Mouse (Mus musculus): Measurements from ENCODE around the gene Efr3b.

The Efr3b gene

DNA sequence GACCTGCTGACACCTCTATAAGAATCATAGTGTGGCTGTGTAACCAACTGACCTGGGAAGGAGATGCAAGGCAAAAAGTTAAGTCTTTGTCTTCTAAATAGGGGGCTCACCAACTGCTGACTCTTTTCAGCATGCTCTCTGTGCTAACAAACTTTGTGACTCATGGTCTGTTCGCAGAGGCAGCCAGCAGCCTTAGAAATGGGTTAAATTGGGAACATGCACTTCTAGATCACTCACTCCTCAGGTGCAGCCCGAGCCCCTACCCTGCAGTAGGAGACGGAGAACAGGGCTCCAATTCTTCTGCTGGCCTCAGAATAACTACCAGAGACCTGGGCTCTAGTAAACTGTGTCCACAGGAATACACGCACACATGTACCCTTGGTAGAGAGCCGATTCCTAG, 1.2 kb downstream of the Efr3b start:
- DNase-seq (ENCODE audit: low spot score): no peak

DNA sequence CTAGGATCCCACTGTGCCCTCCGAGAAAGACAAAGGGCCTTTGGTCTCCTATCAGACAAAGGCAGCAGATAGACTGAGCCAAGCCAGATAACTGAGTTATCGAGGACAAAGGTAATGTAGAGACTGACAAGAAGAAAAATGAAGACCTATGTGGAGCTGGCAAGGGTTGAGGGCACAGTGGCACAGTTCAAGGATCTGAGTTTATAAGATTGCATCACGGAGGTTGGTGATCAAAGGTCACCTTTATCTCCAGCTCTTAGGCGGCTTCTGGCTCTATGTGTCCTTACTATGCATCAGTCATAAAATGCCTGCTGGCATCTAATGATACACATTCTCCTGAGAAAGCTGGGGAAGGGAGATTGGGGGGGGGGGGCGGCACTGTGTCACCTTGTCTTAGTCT, 2.6 kb downstream of the Efr3b start:
- DNase-seq (ENCODE audit: low spot score): no peak

DNA sequence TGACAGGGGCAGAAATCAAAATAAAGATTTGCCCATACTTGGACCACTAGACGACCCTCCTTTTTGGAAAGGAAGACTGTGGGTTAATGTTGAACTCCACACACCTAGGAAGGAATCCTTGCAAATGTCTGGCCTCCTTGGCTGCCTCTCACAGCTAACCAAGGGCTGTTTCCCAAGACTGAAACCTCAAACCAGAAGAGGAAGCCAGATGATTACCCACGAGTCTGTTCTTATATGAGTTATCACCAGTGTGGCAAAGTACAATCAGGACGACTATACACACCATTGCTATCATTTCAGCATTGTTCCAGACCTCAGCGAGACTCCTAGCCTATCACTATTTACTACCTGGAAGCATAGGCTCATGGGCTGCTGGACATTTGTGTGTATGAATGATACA, 9.7 kb downstream of the Efr3b start:
- no peak for DNase-seq (ENCODE audit: low spot score)

DNA sequence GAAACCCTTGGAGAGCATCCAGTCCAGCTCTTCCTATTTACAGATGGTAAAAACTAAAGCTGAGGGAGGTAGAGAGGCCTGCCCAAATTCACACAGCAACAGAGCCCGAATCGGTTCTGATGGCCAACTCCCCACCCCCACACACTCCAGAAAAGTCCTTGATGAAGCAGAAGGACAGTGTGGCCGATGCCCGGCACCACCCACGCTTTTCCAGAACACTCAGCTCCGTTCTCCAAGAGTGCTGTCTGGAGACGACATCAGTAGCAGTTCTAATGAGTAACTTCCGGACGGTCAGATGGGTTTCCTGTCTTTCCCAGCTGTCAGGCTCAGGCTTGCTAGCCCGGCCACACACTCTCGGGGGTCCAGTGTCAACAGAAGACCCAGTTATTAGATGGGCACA, 10.2 kb downstream of the Efr3b start:
- no peak for DNase-seq (ENCODE audit: low spot score)

DNA sequence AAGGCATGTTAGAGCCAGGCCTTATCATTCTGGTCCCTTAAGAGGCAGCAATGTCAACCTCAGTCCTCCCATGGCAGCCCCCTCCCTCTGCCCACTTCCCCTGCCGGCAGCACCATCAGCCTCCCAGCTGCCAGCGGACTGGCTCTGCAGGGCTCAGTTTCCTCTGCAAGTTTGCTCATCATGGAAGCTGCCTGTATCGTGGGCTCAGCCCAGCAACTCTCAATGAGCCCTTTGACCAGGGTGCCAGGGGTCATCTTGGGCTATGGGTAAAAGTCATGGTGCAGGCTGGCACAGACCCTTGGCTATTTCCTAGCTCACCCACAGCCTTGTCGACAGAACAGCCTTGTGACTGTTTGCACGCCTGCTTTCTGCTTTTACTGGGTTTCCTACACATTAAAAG, 14.4 kb downstream of the Efr3b start:
- no peak for DNase-seq (ENCODE audit: low spot score)

DNA sequence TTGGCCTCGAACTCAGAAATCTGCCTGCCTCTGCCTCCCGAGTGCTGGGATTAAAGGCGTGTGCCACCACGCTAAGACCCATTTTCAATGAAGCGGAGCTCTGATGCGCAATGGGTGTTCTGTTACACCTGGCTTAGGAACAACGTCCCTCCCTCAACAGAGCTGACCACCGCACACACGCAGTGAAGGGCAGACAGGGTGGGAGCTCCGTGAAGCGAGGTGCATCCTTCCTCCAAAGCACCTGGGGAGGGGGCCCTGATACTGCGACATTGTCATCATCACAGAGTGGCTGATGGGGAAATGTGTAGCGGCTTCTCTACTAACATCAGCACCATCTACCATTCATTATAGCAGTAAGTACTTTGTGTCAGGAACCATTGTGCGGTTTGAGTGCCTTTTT, 15.2 kb downstream of the Efr3b start:
- no peak for DNase-seq (ENCODE audit: low spot score)

GRCm38 (mm10) chr12:4022845-4023244, 15.9 kb downstream of the Efr3b start:
- no peak for DNase-seq (ENCODE audit: low spot score)

- no peak for DNase-seq (ENCODE audit: low spot score)
Measured at GRCm38 (mm10) chr12:4020505-4020904, 18.2 kb downstream of the Efr3b start.

- DNase-seq (ENCODE audit: low spot score): no peak
Measured at GRCm38 (mm10) chr12:4016321-4016720, 22.4 kb downstream of the Efr3b start.

GRCm38 (mm10) chr12:4015741-4016140, 23.0 kb downstream of the Efr3b start:
- DNase-seq (ENCODE audit: low spot score): no peak

DNA sequence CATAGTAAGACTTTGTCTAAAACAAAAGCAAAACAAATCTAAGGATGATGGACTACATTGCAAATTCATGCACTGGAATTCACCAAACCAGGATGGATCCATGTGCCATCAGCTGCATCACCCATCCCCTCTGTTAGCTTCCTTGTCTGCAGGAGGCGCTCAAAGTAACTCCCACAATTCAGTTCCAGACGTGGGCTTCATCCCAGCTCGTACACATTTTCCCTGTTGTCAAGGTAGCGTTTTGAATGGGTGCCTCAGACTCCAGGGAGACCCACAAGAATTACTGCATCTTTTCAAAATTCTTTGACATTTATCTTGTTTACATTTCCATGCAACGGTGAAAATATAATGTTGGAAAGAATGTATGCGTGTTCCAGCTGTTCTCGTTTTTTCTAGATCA, 23.5 kb downstream of the Efr3b start:
- no peak for DNase-seq (ENCODE audit: low spot score)

GRCm38 (mm10) chr12:4011715-4012114, 27.0 kb downstream of the Efr3b start:
- DNase-seq (ENCODE audit: low spot score): no peak

DNA sequence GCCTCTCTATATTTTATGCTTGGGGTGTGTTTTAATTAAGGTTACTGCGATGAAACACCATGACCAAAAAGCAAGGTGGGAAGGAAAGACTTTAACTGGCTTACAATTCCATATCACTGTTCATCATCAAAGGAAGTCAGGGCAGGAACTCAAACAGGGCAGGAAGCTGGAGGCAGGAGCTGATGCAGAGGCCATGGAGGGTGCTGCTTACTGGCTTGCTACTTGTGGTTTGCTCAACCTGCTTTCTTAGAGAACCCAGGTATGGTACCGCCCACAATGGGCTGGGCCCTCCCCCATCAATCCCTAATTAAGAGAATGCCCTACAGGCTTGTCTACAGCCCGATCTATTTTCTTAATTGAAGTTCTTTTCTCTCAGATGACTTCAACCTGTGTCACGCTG, 27.4 kb downstream of the Efr3b start:
- no peak for DNase-seq (ENCODE audit: low spot score)

- peak; percentile 28 for DNase-seq (ENCODE audit: low spot score)
Measured at GRCm38 (mm10) chr12:4008731-4009130, 30.0 kb downstream of the Efr3b start.

DNA sequence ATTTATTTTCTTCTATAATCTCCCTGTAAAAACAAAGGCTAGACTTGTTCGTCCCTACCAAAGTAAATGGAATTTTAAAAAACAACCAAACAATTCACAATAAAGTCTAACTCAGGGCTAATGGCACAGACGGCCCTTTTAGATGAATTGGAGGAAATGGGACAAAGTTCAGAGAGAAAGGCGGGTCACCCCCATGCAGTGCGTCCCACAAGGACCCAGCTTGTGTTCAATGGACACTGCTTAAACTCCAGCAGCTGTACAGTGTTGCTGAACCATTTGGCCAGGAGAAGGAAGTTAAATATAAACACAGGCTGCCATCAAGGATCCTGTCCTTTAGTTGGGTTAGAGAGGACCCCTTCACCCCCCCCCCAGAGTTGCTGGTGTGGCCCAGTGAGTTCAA, 30.9 kb downstream of the Efr3b start:
- DNase-seq (ENCODE audit: low spot score): no peak

- DNase-seq (ENCODE audit: low spot score): no peak
Measured at GRCm38 (mm10) chr12:4007181-4007580, 31.5 kb downstream of the Efr3b start.

- no peak for DNase-seq (ENCODE audit: low spot score)
Measured at GRCm38 (mm10) chr12:4006079-4006478, 32.6 kb downstream of the Efr3b start.

GRCm38 (mm10) chr12:4004648-4005047, 34.1 kb downstream of the Efr3b start:
- peak; percentile 32 for DNase-seq (ENCODE audit: low spot score)

GRCm38 (mm10) chr12:4000406-4000805, 38.3 kb downstream of the Efr3b start:
- no peak for DNase-seq (ENCODE audit: low spot score)

DNA sequence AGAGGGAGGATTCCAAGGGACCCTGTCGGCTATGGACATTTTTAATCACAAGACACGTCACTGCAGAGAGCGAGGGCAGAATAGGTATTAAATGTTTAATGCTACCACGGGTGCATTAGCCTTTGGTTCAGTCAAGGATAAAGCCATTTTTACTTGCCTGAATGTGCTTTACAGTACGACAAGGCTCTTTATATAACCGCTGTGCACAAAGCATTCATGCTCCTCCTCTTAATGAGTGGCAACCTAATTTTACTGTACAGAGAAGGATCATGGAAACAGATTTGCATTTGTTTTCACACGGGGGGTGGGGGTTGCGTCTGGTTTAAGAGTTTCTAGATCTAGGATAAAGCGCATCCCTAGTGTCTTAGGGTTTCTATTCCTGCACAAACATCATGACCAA, 42.0 kb downstream of the Efr3b start:
- no peak for DNase-seq (ENCODE audit: low spot score)

- DNase-seq (ENCODE audit: low spot score): peak; percentile 18
Measured at GRCm38 (mm10) chr12:3991047-3991446, 47.7 kb downstream of the Efr3b start.

GRCm38 (mm10) chr12:3989943-3990342, 48.8 kb downstream of the Efr3b start:
- peak; percentile 5 for DNase-seq (ENCODE audit: low spot score)

DNA sequence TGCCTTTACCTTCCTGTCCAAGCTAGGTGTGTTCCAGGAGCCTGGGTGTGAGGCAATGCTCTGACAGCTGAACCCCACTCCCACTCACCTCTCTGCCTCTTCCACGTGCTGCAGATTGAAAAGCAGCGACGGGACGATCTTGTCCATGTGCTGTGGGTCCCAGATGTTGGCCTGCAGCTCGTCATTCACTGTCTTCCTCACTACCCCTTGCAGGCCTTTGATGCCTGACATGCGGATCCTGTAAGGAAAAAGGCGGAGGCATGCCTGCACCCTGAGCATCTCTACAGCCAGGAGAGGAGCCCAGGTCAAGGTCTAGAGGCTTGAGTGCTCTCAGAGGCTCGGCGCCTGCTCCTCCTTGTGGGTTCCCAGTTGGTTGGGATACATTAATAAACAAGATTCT, 54.3 kb downstream of the Efr3b start:
- no peak for DNase-seq (ENCODE audit: low spot score)

- DNase-seq (ENCODE audit: low spot score): peak; percentile 71
Measured at GRCm38 (mm10) chr12:3983736-3984135, 55.0 kb downstream of the Efr3b start.

DNA sequence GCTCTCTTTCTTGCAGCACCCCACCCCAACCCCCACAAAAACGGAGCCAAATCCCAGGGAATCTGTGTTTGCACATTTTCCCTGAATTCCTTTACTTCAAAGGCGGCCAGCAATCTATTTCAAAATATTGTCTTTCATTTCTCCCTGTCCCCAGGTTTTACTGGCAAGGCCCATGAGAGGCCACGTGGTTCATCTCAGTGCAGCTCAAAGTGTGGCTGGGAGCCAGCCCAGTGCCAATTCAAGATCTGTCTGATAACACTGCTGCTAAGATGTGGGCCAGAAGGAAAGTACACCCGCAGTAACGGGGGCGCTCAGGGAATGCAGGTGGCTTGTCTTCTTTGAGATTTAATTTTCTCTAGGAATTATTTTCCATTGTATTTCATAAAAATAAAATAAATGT, 56.5 kb downstream of the Efr3b start:
- no peak for DNase-seq (ENCODE audit: low spot score)
